ENCODE assay signal across 8 mouse cellular contexts in genomic region chr8:108714636-108715415, GRCm38 (mm10).
DNase-seq lines count a peak whose midpoint lies in the region; ATAC-seq and TF ChIP-seq lines count a peak whose summit lies in the region.

No protein-coding gene starts in this region.

- peak overlapping the region; percentile 96 for H3K4me2 ChIP-seq in intestine, embryonic 15.5 days (replicated peaks)
- peak overlapping the region; percentile 78 for H3K4me2 ChIP-seq in liver, embryonic 12.5 days
- H3K4me2 ChIP-seq in midbrain, postnatal 0 days (ENCODE audit: low read depth, low read length, poor library complexity, severe bottlenecking): peak overlapping the region; percentile 99

- DNase-seq in gastrocnemius, postnatal 36 days: peak; percentile 63 to 73
- DNase-seq in midbrain, postnatal 0 days (ENCODE audit: low spot score): peak; percentile 54
- peak; percentile 63 for DNase-seq in thymus, postnatal 0 days (ENCODE audit: low spot score)

- H3K27ac ChIP-seq in brown adipose tissue, adult 24 weeks (replicated peaks; ENCODE audit: low read depth, low read length): peak overlapping the region; percentile 89
- H3K27ac ChIP-seq in intestine, embryonic 15.5 days: peak overlapping the region; percentile 95
- peak overlapping the region; percentile 78 for H3K27ac ChIP-seq in liver, embryonic 12.5 days
- H3K27ac ChIP-seq in midbrain, postnatal 0 days (ENCODE audit: low read depth, low read length): peak overlapping the region; percentile 100

- H3K36me3 ChIP-seq in erythroblast, embryonic 14.5 days (ENCODE audit: control insufficient read depth): no peaks in the 10 kb centered on the region
- H3K36me3 ChIP-seq in intestine, embryonic 15.5 days: no peaks in the 10 kb centered on the region
- no peaks in the 10 kb centered on the region for H3K36me3 ChIP-seq in liver, embryonic 12.5 days
- H3K36me3 ChIP-seq in midbrain, postnatal 0 days (ENCODE audit: insufficient read depth, low read length): no peaks in the 10 kb centered on the region

- intact Hi-C loops in gastrocnemius, postnatal 36 days (cut with DNase I): loop anchor here (5.0 kb wide), 2 partner anchors 37 to 197 kb away; no protein-coding TSS in a partner anchor

- under 1% methylated on average over 62 of the region's 84 CpGs for WGBS in intestine, embryonic 15.5 days
- under 1% methylated on average over 56 of the region's 84 CpGs for WGBS in liver, embryonic 12.5 days (ENCODE audit: insufficient replicate concordance)
- under 1% methylated on average over 45 of the region's 84 CpGs for WGBS in midbrain, postnatal 0 days

- H3K9ac ChIP-seq in intestine, embryonic 15.5 days: peak overlapping the region; percentile 86
- peak overlapping the region; percentile 66 for H3K9ac ChIP-seq in liver, embryonic 12.5 days
- peak overlapping the region; percentile 94 for H3K9ac ChIP-seq in midbrain, postnatal 0 days (replicated peaks; ENCODE audit: low read length, poor library complexity, severe bottlenecking)

- TF ChIP-seq CTCF in midbrain, postnatal 0 days (IDR thresholded peaks at IDR 0.05): peak; percentile 15; the same call in 1 of the 2 replicates

- H3K4me3 ChIP-seq in erythroblast, embryonic 14.5 days (replicated peaks): peak overlapping the region; percentile 56
- peak overlapping the region; percentile 73 for H3K4me3 ChIP-seq in brown adipose tissue, adult 24 weeks (ENCODE audit: insufficient read depth, low read depth, low read length)
- peak overlapping the region; percentile 85 for H3K4me3 ChIP-seq in intestine, embryonic 15.5 days (replicated peaks)
- H3K4me3 ChIP-seq in liver, embryonic 12.5 days: peak overlapping the region; percentile 62
- peak overlapping the region; percentile 78 for H3K4me3 ChIP-seq in midbrain, postnatal 0 days (ENCODE audit: low read depth, low read length)

- no peaks in the 10 kb centered on the region for H3K9me3 ChIP-seq in erythroblast, embryonic 14.5 days (ENCODE audit: control insufficient read depth, low read length)
- no peaks in the 10 kb centered on the region for H3K9me3 ChIP-seq in intestine, embryonic 15.5 days
- no peaks in the 10 kb centered on the region for H3K9me3 ChIP-seq in liver, embryonic 12.5 days (replicated peaks)
- no peaks in the 10 kb centered on the region for H3K9me3 ChIP-seq in midbrain, postnatal 0 days (ENCODE audit: low read length)

- H3K4me1 ChIP-seq in erythroblast, embryonic 14.5 days (ENCODE audit: control insufficient read depth): no peaks in the 10 kb centered on the region
- H3K4me1 ChIP-seq in brown adipose tissue, adult 24 weeks (ENCODE audit: control insufficient read depth, insufficient read depth, insufficient read length, low read length): 0 out of 2 replicates have a peak, but pooled peaks cover 3% of the 10 kb centered on the region
- H3K4me1 ChIP-seq in intestine, embryonic 15.5 days (replicated peaks): peaks cover 70% of the 10 kb centered on the region
- peaks cover 73% of the 10 kb centered on the region for H3K4me1 ChIP-seq in liver, embryonic 12.5 days
- no peaks in the 10 kb centered on the region; the same call in 1 of the 2 replicates for H3K4me1 ChIP-seq in midbrain, postnatal 0 days (ENCODE audit: insufficient read depth, low read length)

- ATAC-seq in erythroblast, adult 5-6 weeks (replicated peaks; ENCODE audit: low FRiP score, poor library complexity, severe bottlenecking): no peak
- ATAC-seq in intestine, embryonic 15.5 days: peak; percentile 82
- ATAC-seq in liver, embryonic 12.5 days: peak; percentile 66
- ATAC-seq in midbrain, postnatal 0 days (ENCODE audit: low FRiP score): peak; percentile 59; the same call in 1 of the 2 replicates

- peaks cover 56% of the 10 kb centered on the region for H3K27me3 ChIP-seq in erythroblast, embryonic 14.5 days (ENCODE audit: control insufficient read depth)
- no peaks in the 10 kb centered on the region for H3K27me3 ChIP-seq in intestine, embryonic 15.5 days (replicated peaks)
- peaks cover 89% of the 10 kb centered on the region for H3K27me3 ChIP-seq in liver, embryonic 12.5 days (replicated peaks)
- H3K27me3 ChIP-seq in midbrain, postnatal 0 days (ENCODE audit: insufficient read depth, low read length): no peaks in the 10 kb centered on the region
